Mouse (Mus musculus) mouse embryonic stem cell (cell line): ENCODE results near the gene Glud1.

Experiments
- in situ Hi-C, 2 experiments: fragments of 300-500 bp; cut with MboI; formaldehyde crosslinking; loops; 1 replicate in 1 of 2; 3 replicates in 1 of 2; pipeline ENCODE4 v1.14.3; 2019 to 2020; ENCODE audit warnings: low sequenced_read_pairs in 2 of 2, low pct_unique_long_range_greater_than_20kb in 1 of 2, mixed read lengths in 1 of 2; ENCODE audit not compliant: unreplicated experiment in 1 of 2

Gene Glud1

GRCm38 (mm10) chr14:34344361-34344760 lies 33.8 kb downstream of the Glud1 start:
- in situ Hi-C loops = loop anchor here in 1 of 2 experiments (25.0 kb wide), 1 partner anchor 393 kb away; no protein-coding TSS in a partner anchor

GRCm38 (mm10) chr14:34345771-34346566 lies 35.4 kb downstream of the Glud1 start:
- in situ Hi-C loops = loop anchor here in 1 of 2 experiments (25.0 kb wide), 1 partner anchor 391 kb away; no protein-coding TSS in a partner anchor

DNA sequence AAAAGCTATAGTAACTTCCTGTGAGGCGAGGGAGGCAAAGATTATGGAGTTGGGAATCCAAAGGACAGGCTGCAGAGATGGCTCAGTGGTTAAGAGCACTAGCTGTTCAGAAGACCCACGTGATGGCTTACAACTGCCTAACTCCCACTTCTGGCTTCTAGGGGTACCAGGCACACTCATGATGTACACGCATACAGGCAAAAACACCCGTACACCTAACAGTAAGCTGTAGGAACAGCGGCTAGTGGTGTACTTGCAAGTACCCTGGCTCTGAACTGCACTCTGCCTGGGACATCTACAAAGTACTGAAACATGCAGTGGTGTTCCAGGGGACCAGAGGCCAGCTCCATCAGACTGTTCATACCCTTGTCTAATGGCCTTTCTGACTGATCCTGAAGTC lies 36.6 kb downstream of the Glud1 start:
- in situ Hi-C loops = loop anchor here in 1 of 2 experiments (25.0 kb wide), 1 partner anchor 390 kb away; no protein-coding TSS in a partner anchor

GRCm38 (mm10) chr14:34348301-34348700 lies 37.8 kb downstream of the Glud1 start:
- in situ Hi-C loops = loop anchor here in 1 of 2 experiments (25.0 kb wide), 1 partner anchor 389 kb away; no protein-coding TSS in a partner anchor

DNA sequence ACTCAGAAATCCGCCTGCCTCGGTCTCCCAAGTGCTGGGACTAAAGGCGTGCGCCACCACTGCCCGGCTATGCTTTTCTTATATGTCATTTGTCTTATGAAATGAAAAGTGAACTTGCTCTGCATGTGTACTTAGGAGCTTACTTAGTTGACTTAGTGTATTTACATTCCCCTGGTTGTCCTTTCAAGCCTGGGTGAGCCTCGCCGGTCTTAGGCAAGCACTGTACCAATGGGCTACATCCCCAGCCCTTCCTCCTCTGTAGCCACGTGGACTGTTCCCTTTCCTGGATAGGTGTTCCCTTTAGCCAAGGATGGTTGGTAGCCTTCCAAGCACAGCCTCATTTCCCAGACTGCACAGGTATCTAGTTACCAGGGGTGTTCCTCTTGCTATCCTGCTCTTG lies 38.5 kb downstream of the Glud1 start:
- in situ Hi-C loops = loop anchor here in 1 of 2 experiments (25.0 kb wide), 1 partner anchor 388 kb away; no protein-coding TSS in a partner anchor

DNA sequence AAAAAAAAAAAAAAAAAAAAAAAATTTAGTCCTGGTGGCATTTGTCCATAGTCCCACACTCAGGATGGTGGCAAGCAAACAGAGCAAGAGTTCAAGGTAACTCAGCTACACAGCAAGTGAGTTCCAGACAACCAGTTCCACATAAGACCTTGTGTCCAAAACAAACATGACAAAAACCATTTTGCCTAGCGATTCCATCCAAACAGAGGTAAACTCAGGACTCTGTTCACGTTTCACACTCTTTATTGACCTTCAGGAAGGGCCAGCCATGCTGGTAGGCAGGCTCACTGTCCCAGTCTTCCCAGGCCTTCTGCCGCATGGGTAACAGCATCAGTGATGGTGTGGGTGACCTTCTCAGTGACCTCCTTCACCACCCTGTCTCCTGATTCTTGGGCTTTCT lies 41.1 kb downstream of the Glud1 start:
- in situ Hi-C loops = no loop called here

- in situ Hi-C loops = no loop called here
Measured at GRCm38 (mm10) chr14:34352523-34352922, 42.0 kb downstream of the Glud1 start.

DNA sequence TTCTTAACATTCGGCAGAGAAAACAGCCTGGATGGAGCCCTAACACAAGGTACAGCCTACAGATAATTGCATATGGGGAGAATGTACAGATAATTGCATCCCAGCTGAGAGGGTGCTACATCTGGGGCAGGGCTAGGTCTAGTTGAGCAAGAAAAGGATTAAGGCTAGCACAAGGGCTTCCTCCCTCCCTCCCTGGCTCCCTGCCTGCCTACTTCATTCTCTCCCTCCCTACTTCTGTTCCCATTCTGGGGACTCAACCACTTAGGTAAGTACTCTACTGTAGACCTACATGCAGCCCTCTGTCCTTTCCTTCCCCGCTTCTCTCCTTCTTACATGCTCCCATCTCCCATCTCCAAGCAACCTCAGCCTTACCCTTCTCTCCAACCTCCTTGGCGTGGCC lies 42.8 kb downstream of the Glud1 start:
- in situ Hi-C loops = no loop called here

DNA sequence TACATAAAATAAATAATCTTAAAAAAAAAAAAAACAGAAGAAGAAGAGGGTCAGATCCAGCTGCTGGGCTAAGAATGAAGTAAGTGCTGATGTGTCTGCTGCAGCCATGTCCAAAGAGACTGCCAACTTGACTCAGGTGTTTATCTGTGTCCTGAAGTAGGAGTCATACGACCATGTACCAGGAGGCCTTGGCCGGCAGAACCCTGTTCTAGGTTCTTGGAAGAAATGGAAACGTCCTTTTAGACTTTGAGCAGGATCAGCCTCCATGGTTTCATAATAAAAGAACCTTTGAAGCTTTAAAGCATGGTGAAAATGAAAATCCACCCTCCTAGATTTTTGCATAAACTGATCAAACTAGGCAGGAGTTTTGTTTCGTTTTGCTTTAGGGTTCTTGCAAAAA lies 43.9 kb downstream of the Glud1 start:
- in situ Hi-C loops = no loop called here

DNA sequence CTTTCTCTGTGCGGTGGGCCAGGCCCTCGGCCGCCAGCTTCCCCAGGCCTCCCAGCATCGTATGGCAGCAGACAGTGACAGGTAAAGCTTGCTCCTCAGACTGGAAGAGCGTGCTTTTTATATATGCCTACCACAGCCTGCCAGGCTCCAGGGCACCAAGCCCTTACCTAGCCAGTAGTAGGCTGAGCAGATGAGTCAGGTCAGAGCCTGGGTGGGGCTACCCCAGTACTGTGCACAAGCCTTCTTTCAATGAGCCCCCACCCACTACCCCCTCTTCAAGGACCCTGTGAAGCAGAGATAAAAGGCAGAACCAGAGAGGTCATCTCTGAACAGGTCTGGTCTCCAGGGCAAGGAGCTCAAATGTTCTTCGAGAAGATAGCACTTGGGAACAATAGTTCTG lies 44.8 kb downstream of the Glud1 start, which contains the start of gene Fam25c:
Gene Fam25c, minus strand, starts transcription at position 133 of the 400 bp plus-strand sequence.
- in situ Hi-C loops = no loop called here

DNA sequence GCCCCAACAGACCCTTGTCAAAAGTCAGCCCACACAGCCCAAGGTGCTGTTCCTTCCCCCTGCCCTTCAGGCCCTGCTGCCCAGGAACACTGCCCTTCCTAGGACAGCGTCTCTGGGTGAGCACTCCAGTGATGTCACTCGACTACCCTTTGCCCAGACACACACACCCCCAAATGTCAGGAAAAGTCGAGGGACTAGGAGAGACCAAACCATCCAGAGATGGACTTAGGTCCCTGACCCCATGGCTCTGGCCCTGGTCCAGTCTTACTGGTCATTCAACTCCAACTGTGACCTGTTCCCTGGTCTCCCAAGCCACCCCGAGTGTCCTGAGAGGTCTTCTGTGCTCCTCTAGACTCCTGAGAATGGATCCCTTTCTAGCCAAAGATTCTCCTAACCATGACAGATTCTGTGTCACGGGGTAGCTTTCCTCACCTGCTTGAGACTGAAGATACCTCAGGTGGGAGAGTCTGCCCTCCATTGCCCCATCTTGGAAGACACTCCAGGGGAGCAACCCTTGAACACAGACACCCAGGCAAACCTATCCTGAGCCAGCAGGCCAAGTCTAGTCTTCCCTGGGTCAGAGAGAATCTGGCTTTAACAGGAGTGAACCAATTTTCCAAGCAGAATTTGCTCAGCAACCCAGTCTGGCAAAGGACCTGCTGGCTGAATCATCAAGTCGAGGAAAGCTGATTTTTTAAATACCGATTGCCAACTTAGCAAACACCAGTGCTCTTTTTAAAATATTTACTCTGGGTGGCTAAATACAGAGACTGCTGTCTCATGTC lies 47.3 kb downstream of the Glud1 start:
- in situ Hi-C loops = no loop called here

- in situ Hi-C loops = loop anchor here in 1 of 2 experiments (10.0 kb wide), 1 partner anchor 105 kb away; no protein-coding TSS in a partner anchor
Measured at GRCm38 (mm10) chr14:34359676-34360244, 49.2 kb downstream of the Glud1 start.

DNA sequence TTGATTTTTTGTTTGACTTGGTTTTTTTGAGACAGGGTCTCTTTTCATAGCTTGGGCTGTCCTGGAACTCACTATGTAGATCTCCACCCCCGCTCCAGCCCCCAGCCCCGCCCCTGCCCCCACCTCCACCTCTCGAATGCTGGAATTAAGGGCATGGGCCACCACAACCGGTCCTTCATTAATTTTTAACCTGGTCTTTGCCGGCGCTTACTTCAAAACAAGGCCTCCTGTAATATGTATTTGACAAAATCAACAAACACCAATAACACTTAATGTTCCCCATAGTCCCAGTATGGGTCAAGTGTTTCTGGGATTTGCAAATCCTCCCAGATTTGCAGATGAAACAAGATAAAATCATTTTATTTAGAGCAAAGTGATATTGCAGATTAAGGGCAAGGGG lies 49.7 kb downstream of the Glud1 start:
- in situ Hi-C loops = loop anchor here in 1 of 2 experiments (10.0 kb wide), 1 partner anchor 105 kb away; no protein-coding TSS in a partner anchor

DNA sequence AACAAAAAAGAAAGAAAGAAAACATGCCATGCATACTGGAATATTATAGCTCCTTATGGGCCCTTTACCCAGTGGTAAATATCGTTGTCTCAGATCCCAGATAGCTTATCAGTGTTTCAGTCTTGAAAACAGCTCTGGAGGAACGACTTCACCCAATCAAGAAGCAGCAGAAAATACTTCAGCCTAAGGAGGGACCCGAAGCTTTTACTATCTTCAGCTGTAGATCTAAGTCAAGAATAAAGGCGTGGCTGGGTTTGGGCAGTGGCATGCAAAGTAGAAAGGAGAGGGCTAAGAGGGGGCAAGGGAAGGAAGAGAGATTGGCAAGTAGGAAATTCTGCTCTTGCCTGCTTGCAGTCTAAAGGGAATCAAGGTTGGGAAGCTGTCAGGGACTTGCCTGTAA lies 51.6 kb downstream of the Glud1 start:
- in situ Hi-C loops = loop anchor here in 1 of 2 experiments (10.0 kb wide), 1 partner anchor 107 kb away; no protein-coding TSS in a partner anchor

- in situ Hi-C loops = loop anchor here in 1 of 2 experiments (10.0 kb wide), 1 partner anchor 108 kb away; no protein-coding TSS in a partner anchor
Measured at GRCm38 (mm10) chr14:34362726-34363445, 52.4 kb downstream of the Glud1 start.

DNA sequence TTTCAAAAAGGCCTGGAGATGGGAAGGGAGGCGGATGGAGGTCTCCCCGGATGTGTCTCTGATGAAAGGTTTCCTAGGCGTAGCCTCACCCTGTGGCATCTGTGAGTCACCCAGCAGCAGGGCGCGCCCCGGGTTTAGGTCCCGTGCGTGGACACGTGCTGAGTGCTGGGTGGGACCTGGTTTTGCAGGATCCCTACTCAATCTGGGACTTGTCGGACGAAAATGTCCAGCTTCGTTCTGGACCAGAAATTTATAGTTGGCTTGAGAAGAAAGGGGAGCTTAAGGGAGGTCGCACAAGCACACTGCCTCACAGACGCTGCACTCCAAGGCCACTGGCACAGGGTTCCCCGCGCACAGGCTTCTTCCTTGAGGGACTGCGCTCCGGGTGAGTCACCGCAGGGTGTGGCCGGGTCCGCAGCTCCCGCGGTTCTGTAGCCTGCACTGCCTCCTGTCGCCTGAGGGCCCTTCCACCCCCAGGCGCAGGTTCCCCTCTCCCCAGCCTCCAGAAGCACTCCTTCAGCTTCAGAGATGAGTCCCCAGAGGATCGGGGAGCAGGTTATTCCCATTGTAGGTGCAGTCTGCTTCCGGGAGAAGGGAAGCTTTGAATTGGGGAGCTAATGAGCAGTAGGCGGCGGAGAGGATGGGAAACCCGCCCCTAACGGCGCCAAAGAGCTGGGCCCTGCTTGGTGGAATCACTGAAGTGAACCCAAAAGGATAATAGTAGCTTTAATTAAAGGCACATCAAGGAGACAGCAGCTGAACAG lies 53.1 kb downstream of the Glud1 start:
- in situ Hi-C loops = loop anchor here in 1 of 2 experiments (10.0 kb wide), 1 partner anchor 109 kb away; no protein-coding TSS in a partner anchor
